Mouse (Mus musculus) MN1 (cell line): ENCODE data around the gene Ranbp2.
A peak's percentile ranks its signal among the peaks of the same experiment; 100 is the strongest.

ENCODE experiments used
- DNase-seq: peaks from one replicate; pipeline ENCODE4 v3.0.0-alpha.2; 2016; ENCODE audit warnings: low spot score

The Ranbp2 gene

DNA sequence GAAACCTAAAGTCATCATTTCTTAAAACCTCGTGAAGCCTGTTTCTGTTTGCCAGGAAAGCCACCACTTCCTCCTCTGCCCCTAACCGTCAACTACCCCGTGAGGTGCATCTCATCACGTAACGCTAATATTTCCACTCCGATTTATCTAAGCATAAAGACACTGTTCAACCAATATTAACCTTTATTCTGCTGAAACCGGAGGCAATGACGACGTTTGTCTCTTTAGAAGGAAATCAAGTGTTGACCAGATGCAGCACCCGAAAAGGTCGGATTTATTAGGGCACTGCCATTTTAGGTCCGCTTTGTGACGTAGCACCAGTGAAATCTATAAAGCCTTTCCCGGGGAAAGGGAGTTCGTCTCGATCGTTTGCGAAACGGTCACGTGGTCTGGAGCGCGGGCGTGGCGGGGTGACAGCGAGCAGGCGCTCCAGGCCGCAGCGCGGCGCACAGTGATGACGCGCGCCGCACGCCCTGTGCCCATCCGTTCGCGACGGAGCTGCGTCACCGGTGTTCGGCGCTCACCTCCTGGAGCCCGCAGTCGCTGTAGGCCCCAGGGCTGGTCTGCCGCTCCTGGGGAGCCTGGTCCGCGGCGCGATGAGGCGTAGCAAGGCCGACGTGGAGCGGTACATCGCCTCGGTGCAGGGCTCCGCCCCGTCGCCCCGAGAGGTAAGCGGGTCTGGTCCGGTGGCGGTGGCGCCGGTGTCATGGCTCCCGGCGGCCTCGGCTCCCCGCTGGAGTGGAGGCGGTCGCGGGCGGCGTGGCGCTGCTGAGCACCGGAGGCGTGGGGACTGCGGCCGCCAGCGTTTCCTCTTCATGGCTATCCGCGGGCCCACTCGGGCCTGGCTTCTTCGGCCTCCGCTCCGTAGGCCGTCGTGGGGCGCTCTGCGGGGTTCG lies at the start of gene Ranbp2:
Gene Ranbp2 (plus strand): TSS at position 537 of the 896 bp plus-strand sequence.
- DNase-seq, result peak; percentile 100

DNA sequence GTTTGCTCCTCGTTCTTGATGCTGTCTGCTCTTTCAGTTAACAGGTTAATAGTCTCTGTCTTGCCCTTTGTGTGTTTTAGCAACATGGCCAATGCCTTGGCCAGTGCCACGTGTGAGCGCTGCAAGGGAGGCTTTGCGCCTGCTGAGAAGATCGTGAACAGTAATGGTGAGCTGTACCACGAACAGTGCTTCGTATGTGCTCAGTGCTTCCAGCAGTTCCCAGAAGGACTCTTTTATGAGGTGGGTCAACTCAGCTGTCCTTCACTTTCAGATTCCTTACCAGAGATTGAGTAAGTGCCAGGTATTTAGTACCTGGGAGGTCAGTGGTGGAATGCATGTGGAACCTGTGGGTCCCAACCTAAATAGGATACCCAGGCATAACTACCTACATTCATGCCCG lies 47.8 kb upstream of the Ranbp2 start:
- no peak for DNase-seq

DNA sequence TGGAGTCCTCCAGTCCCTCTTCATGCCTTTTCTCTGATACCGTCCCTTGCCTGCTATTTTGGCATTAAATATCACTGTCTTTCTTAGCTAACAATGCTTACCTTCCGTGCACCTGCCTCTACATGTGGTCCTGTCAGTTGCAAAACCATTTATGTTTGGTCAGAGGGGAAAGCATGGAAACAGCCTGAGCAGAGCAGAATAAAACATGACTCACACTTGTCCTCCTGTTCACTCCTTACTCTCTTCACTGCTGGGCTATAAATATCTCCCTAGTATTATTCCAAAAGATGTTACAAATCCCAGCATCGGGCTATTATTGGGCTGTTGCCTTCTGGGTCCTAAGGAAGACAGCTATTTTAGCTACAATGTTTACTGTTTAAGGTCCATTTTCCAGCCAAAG lies 44.9 kb upstream of the Ranbp2 start:
- no peak for DNase-seq

DNA sequence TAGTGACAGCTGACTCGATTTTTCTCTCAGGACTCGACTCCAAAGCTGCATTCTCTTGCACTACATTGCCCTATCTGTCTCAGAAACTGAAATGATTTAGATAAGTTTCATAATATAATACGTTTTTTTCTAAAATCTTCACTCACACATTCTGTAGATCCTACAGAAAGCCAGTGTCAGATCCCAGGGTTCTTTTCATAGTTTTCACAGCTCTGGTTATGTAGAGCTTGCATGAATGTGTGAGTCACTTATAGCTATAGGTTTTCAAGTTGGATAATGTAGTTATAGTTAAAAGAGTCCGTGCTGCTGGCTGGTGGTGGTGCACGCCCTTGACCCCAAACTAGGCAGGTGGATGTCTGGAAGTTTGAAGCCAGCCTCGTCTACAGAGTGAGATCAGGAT lies 42.1 kb upstream of the Ranbp2 start:
- DNase-seq, result no peak

DNA sequence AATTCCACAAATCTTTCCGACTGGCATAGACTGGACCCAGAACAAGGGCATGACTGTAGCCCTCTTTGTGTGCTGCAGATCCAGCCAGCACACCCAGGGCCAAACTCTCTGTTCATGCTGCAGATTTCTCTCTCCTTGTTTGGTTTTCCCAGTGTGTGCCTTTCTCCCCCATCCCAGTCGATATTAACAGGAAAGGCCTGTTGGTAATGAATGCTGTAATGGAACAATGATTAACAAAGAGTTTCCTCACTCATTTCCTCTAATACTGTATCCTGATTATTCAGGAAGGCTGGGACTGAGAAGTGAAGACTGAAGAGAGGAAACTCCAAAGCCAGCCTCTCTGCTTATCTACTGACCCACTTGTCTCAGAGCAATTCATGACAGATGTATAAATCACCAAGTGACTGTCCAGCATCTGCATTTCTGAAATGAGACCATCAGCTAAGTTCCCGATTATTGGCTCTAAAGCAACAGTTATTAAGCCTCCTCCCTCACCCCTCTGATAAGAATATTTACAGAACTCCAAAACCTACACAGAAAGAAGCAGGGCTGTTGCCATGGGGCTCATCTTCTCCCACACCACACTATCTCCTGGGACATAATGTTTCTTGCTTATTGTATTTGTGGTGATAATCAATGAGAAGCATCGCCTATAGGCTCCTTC lies 41.3 kb upstream of the Ranbp2 start:
- peak; percentile 31 for DNase-seq

DNA sequence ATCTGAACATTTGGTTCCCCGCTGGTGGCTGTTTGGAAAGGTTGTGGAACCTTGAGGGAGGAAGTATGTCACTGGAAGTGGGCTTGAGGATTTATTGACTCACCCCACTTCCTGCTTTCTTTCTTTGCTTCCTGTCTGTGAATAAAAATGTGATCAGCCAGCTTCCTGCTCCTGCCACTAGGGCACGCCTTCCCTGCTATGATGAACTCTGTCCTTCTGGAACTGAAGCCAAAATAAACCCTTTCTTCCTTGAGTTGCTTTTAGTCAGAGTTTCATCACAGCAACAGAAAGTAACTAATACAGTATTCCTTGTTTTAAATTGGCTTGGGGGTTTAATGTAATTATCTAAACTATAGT lies 40.8 kb upstream of the Ranbp2 start:
- peak; percentile 26 for DNase-seq

DNA sequence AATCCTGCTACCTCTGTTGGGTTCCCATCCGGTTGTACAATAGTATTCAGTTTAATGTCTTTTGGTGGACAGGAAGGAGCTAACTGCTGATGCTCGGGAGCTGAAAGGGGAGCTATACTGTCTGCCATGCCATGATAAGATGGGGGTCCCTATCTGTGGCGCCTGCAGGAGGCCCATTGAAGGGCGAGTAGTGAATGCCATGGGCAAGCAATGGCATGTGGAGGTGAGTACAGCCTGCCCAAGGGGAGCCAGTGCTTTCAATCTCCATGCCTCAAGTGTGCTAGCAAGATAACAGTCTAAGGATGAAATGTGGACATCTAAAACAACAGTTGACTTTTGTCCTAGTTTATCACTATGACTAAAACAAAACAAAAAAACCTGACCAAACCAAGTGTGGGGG lies 34.4 kb upstream of the Ranbp2 start:
- no peak for DNase-seq

DNA sequence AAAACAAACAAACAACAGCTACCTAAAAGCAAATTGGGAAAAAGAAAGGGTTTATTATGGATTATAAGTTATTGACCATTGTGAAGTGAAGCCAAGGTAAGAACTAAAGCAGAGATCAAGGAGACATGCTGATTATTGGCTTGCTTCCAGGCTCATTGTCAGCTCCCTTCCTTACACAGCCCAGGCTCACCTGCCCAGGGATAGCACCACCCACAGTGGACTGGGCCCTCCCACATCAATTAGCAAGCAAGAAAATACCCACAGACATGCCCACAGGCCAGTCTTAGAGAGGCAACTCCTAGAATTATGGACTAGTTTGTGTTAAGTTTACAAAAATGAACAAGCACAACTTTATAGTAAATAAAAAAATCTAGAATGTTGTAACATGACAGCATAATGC lies 33.9 kb upstream of the Ranbp2 start:
- DNase-seq, result no peak

DNA sequence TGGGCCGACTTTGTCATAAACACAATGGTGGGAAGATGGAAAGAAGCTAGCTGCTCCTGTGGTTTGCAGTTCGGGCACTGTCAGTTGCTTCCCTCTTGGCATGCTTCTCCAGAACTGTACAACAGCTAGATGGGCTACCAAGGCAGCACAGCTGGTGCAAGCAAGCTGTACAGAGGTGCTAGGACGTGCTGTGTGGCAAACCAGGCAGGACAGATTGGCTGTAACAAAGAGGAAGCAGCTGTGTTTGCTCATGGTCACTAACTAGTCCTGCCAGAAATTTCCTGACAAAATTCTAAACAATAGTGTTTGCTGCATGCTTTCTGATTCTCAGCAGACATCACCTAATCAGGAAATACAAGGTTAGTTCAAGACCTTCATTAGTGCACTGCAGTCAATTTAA lies 30.0 kb upstream of the Ranbp2 start:
- no peak for DNase-seq

DNA sequence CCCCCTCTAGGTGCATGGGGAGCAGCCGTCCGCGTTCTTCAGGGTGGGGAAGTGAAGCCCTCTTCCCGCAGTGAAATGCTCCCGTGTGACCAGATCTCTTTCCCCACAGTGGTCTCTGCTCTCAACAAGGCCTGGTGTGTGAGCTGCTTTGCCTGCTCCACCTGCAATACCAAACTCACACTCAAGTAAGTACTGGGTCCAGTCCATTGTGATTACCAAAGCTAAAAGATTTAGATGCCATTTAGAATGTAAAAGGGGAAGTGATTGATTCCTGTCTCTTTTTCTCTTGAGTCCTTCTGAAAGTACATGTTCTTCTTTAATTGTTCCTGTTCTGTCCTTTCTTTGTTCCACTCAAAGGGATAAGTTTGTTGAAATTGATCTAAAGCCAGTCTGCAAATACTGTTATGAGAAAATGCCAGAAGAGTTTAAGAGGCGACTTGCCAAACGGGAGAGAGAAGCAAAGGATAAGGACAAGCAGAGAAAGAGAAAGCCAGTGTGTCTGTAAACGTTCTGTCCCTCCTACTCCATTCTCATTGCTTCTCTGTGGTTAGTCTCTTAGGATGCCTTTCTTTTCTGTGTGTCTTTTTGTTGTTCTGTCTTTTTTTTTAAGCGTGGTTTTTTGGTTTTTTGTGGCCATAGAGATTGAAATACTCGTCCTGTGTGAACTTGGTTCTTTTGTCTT lies 28.3 kb upstream of the Ranbp2 start:
- DNase-seq, result no peak

DNA sequence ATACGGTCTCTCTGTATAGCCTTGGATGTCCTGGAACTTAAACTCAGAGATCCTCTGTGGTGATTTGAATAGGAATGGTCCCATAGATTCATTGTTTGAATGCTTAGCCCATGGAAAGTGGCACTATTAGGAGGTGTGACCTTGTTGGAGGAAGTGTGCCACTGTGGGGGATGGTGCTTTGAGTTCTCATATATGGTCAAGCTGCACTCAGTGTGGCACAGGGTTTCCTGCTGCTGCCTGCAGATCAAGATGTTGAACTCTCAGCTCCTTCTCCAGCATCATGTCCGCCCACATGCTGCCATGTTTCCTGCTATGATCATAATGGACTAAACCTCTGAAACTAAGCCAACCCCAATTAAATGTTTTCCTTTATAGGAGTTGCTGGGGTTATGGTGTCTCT lies 18.8 kb upstream of the Ranbp2 start:
- DNase-seq, result no peak

DNA sequence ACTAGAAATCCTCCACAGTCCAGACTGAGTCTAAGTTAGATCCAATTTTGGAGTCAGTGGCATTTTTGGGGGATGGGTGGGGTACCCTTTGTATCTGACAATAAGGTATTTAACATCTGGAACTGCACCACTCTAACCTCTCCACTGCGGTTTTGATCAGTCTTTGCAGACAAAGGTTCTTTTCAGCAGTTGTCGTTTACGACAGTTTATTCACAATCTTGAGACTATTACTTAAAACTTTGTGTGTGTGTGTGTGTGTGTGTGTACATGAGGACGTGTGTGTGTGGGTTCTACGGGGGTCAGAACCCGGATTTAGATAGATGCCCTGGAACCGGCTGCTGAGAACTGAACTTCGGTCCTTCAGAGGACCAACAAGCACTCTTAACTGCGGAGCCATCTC lies 870 bp upstream of the Ranbp2 start:
- DNase-seq, result peak; percentile 56

DNA sequence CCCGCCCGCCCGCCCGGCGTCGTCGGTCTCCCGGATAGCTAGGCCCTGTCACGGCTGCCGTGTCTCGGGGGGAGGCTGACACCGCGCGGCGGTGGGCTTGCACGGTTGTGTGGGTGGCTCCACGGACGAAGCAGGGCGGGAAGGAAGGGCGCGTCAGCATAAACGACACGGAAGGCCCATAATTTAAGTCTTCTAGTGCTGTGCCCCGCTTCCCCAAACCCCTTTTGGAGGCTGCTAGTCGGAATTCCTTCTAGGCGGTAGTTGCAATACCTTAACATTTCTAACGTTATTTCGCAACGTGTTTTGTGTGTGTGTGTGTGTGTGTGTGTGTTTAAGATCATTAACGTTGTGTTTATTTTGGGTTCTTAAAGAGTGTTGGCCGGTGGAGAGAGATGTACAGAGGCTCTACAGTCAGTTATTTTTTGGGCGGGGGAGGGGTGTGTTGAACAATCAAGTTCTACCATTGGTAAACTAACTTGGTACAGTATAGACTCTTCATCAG lies 611 bp downstream of the Ranbp2 start:
- DNase-seq, result peak; percentile 75

DNA sequence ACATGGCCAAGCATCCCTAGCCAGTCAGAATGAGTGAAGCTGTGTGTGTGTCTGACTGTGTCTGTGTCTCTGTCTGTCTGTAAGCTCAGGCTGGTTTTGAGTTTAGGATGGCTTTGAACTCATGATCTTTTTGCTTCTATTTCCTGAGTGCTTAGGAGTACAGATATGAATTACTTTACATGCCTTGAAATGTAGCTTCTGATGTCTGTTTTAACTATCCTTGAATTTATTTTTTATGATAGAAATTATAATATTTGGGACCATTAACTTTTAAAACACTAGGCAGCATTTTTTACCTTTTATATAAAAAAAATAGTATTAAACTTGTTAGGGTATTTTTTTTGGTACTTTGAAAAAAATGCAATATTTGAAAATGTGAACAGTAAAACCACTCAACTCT lies 4.9 kb downstream of the Ranbp2 start:
- DNase-seq, result no peak

DNA sequence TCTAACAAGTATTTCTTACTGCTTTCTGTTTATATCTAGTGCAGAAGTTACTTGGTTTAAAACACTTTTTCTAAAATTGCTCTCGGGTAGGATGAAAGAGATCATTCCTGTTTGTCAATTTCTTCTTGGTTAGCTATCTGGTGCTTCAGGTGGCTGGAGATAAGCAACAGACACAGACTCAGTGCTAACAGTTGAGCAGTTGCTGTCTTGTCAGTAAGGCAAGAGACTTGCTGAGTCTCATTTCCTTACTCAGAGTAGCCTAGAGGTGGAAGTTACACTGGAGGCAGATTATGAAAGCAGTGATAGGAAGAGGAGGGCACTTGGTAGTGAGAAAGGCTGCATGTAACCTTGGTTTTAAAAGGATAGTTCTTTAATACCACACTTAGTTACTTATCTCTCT lies 5.5 kb downstream of the Ranbp2 start:
- no peak for DNase-seq

DNA sequence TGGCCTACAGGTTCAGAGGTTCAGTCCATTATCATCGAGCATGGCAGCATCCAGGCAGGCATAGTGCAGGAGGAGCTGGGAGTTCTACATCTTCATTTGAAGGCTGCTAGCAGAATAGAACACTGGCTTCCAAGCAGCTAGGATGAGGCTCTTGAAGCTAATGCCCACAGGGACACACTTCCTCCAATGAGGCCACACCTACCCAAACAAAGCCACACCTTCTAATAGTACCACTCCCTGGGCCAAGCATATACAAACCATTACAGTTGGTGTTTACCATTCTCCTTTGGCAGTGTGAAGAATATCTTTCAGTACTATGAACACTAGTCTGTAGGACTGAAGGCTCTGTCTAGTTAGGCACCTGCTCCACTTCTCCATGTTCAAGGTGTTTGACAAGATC lies 13.2 kb downstream of the Ranbp2 start:
- no peak for DNase-seq

DNA sequence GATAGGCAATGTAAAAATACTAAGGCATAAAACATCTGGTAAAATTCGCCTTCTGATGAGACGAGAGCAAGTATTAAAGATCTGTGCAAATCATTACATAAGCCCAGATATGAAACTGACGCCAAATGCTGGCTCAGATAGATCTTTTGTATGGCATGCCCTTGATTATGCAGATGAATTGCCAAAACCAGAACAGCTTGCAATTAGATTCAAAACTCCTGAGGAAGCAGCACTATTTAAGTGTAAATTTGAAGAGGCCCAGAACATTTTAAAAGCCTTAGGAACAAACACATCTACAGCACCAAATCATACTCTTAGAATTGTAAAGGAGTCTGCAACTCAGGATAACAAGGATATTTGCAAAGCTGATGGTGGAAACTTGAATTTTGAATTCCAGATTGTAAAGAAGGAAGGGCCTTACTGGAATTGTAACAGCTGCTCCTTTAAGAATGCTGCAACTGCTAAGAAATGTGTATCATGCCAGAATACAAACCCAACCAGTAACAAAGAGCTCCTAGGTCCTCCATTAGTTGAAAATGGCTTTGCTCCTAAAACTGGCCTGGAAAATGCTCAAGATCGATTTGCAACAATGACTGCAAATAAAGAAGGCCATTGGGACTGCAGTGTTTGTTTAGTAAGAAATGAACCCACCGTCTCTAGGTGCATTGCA lies 30.5 kb downstream of the Ranbp2 start:
- DNase-seq, result no peak

DNA sequence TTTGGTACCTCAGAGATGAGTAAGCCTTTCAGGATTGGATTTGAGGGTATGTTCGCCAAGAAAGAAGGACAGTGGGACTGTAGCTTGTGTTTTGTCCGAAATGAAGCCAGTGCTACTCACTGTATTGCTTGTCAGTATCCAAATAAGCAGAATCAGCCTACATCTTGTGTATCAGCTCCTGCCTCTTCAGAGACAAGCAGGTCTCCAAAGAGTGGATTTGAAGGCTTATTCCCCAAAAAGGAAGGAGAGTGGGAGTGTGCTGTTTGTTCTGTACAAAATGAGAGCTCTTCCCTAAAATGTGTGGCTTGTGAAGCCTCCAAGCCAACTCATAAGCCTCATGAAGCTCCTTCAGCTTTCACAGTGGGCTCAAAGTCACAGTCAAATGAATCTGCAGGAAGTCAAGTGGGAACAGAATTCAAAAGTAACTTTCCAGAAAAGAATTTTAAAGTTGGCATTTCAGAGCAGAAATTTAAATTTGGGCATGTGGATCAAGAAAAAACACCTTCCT lies 31.4 kb downstream of the Ranbp2 start:
- no peak for DNase-seq

DNA sequence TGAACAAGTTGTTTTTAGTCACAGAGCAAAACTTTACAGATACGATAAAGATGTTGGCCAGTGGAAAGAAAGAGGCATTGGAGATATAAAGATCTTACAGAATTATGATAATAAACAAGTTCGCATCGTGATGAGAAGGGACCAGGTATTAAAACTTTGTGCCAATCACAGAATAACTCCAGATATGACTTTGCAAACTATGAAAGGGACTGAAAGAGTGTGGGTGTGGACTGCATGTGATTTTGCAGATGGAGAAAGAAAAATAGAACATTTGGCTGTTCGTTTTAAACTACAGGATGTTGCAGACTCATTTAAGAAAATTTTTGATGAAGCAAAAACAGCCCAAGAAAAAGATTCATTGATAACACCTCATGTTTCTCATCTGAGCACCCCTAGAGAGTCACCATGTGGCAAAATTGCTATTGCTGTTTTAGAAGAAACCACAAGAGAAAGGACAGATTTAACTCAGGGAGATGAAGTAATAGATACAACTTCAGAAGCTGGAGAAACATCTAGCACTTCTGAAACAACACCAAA lies 33.3 kb downstream of the Ranbp2 start:
- DNase-seq, result no peak

DNA sequence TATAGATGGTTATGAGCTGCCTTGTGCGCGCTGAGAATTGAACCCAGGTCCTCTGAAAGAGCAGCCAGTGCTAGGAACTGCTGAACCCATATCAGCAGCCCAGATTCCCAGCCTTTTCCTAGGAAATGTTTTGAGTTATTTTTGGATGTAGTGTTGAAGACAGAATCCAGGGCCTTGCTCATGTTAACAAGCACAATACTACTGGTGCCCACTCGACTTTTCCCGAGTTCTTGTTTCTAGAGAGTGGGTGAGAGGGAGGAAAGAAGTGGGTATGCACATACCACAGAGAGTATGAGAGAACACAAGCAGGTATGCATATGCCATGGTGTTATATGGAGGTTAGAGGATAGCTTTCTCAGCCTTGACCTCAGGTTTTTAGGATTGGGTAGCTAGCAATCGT lies 44.3 kb downstream of the Ranbp2 start:
- no peak for DNase-seq

DNA sequence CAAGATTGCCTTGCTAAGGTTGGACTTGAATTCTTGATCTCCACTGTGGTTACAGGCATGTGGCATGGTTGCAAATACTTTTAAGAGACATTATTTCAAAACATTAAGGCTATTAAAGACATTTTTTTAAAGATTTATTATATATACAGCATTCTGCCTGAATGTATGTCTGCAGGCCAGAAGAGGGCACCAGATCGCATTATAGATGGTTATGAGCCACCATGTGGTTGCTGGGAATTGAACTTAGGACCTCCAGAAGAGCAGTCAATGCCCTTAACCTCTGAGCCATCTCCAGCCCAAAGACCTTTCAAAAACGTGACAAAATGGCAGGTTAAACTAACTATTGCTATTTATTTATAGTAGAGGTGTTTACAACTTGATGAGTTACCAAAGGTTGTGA lies 48.9 kb downstream of the Ranbp2 start:
- DNase-seq, result no peak

DNA sequence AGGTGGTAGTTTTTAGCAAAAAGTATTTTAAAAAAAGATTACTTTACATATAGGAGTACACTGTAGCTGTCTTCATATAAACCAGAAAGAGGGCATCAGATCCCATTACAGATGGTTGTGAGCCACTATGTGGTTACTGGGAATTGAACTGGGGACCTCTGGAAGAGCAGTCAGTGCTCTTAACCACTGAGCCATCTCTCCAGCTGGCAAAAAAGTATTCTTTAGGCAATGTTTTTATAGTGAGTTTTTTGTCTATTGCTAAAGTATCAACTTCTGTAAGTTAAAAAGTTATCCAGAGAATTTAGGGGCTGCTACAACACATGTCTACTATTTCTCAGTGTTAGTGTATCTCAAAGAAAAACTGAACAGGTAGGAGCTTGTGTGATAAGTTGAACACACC lies 50.0 kb downstream of the Ranbp2 start:
- peak; percentile 33 for DNase-seq
